Mouse (Mus musculus) mouse trophoblast stem cell (cell line): ENCODE results near the gene Entpd5.

ENCODE experiments used
- in situ Hi-C, 2 experiments: fragments of 300-500 bp; cut with MseI, MboI; formaldehyde crosslinking; loops; 2 replicates in 1 of 2; 3 replicates in 1 of 2; pipeline ENCODE4 v1.15.1; 2025

Gene Entpd5

GRCm38 (mm10) chr12:84408819-84409507, at the start of gene Entpd5, which contains the start of gene Bbof1:
Gene Entpd5, minus strand, starts transcription at chr12:84409029.
Gene Bbof1, plus strand, starts transcription at chr12:84409071.
- in situ Hi-C loops = no loop called here

DNA sequence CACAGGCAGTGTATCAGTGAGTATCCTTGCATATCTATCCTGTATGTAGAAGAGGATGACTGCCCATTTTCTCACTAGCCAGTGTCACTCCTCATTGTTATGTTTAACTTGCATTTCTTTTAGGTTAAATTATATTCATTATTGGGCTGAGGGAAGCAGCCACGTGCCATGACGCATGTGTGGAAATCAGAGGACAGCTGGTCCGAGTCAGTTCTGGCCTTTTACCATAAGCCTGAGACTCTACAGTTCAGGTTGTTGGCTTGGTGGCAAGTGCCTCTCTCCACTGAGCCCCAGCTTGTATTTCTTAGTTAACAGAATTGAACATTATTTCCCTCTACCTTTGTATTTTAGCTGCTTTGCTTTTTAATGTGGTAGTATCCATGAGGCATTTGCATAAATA, 48.1 kb upstream of the Entpd5 start:
- in situ Hi-C loops = no loop called here

DNA sequence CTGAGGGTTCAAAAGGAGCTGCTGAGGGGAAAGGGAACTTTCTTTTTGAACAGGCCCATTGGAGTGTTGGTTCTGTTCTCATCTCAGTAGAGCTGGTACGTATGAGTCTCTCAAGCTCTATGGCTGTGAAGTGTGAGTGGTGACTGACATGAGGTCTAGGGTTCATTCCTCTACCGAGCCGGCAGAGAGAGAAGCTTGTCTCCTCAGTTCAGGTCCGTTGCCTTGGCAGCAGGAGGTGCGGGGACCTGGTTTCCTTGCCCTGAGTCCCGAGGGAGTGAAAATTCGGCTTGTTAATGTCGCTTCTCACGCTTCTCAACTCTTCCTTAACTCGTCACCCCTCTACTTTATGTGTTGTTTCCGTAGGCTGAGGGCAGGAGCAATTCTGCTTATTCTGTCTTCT, 43.0 kb upstream of the Entpd5 start:
- in situ Hi-C loops = no loop called here

- in situ Hi-C loops = no loop called here
These were observed 42.2 kb upstream of the Entpd5 start, which contains the start of the genes Aldh6a1 and Lin52 for GRCm38 (mm10) chr12:84450718-84451646. Gene Aldh6a1, minus strand, starts transcription at chr12:84451004. Gene Lin52, plus strand, starts transcription at chr12:84451422.

GRCm38 (mm10) chr12:84450351-84450717, 41.5 kb upstream of the Entpd5 start:
- in situ Hi-C loops = no loop called here

- in situ Hi-C loops = no loop called here
These were observed 41.1 kb upstream of the Entpd5 start for GRCm38 (mm10) chr12:84449887-84450286.

DNA sequence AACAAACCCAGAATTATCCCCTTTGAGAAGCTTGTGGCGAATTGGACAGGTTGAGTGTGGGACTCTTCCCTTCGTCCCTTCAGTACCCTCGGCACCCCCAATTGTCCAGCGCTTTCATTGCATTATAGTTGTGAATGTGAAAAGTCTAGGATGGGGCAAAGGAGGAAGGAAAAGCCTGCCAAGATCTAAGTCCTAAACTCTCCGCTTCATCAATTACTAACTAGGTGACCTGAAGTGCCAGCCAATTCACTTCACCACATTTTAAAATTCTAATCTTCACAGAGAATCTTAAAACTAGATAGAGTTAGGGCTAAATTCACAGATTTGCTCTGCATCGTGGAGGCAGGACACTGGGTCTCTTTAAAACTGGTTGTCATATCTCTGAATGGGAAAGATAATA, 39.4 kb upstream of the Entpd5 start:
- in situ Hi-C loops = no loop called here

GRCm38 (mm10) chr12:84447386-84447785, 38.6 kb upstream of the Entpd5 start:
- in situ Hi-C loops = no loop called here

- in situ Hi-C loops = no loop called here
These were observed 33.7 kb upstream of the Entpd5 start for GRCm38 (mm10) chr12:84442526-84442925.

DNA sequence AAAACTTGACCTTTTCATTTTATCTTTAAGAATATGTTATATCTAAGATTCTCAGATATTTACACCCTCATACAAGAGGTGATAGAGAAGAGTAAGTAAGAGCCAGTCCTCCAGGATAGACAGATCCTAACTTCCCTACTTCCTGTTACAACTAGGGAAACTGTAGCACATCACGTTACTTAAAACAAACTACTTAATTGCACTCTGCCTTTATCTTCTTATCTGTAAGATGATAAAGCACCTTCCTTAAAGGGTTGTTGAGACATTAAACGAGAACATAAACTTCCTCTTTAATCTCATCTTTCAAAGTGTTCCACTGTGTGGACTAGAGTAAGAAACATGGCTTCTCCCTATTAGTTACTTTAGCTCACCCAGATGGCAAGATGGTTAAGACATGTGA, 29.9 kb upstream of the Entpd5 start:
- in situ Hi-C loops = no loop called here

- in situ Hi-C loops = no loop called here
These were observed 21.0 kb upstream of the Entpd5 start for GRCm38 (mm10) chr12:84429825-84430224.

DNA sequence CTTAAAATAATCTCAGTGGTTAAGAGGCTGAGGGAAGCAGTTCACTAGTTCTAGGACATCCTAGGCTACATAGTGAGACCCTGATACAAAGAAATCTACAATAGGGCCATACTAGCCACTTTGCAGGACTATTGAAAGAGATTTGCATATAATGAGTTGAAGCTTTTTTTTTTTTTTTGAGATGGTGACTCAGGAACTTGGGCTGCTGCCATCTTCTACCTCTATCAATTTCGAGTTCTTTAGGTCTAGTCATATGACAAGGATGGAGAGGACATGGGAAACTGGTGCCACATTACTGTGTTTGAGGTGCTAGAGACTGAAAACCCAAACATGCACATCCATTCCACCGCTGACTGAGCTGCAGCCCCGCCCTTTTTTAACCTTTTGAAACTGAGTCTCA, 15.2 kb upstream of the Entpd5 start:
- in situ Hi-C loops = no loop called here

DNA sequence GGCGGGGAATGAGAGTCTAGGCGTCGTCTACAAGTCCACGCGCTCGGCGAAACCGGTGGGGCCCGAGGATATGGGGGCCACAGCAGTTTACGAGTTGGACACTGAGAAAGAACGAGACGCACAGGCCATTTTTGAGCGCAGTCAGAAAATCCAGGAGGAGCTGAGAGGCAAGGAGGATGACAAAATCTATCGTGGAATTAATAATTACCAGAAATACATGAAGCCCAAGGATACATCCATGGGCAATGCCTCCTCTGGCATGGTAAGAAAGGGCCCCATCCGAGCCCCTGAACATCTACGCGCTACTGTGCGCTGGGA, 8.7 kb upstream of the Entpd5 start:
- in situ Hi-C loops = no loop called here

DNA sequence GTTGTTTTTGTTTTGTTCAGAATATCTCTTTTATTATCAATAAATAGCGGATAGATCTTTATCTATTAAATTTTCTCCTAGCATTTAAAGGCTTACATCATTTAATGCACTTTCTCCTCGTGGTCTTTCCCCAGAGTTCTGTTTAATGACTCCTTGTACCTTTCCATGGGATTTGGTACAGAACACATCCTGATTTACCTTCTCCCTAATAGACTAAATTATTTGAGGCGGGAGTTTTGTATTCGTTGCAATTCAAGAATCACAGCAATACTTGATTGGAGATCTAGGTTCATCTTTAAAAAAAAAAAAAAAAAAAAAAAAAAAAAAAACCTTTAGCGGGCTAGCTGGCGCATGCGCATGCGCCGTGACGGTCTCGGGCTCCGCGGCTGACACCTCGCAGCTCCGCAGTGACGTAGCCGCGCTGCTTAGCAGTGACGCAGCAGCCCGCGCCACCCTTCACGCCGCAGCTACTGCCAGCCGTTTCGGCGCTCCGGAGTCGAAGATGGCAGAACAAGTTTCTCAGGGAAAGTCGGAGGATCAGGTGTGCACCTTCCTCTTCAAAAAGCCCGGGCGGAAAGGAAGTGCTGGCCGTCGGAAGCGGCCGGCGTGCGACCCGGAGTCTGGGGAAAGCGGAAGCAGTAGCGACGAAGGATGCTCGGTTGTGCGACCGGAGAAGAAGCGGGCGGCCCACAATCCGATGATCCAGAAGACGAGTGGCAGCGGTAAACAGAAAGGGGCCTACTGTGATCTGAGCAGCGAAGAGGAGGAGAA, 8.2 kb upstream of the Entpd5 start, which contains the start of gene Rnf113a2:
TSS of gene Rnf113a2 (plus strand) at position 363 of the 771 bp plus-strand sequence.
- in situ Hi-C loops = no loop called here

- in situ Hi-C loops = no loop called here
These were observed 683 bp downstream of the Entpd5 start for GRCm38 (mm10) chr12:84407874-84408818.

DNA sequence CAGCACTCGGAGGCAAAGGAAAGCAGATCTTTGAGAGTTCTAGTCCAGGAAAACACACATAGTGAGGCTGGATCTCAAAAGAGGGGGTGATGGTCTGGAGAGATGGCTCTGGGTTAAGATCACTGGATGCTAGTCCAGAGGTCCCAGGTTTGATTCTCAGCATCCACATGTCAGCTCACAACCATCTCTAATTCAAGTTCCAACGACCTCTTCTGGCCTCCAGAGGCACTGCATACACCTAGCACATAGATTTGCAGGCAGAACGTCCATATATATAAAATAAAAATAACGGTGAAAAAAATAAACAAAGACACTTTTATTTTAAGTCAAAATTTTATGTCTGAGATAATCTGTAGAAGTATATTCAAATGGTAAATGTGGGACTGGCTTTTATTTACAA, 1.6 kb downstream of the Entpd5 start:
- in situ Hi-C loops = no loop called here

DNA sequence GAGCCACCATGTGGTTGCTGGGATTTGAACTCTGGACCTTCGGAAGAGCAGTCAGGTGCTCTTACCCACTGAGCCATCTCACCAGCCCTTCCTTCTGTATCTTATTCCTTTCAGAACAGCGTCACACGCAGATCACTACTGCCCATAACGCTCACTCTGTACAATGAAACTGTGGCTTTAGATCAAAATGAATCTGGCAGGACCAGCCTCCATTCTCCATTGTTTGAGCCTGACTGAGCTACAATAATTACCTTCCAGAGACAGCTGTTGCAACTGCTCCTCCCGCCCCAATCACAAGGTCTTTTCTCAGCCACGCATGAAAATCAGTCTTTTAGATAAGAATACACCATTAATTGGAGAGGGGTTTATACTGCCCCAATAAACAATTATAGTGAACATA, 4.3 kb downstream of the Entpd5 start:
- in situ Hi-C loops = no loop called here

DNA sequence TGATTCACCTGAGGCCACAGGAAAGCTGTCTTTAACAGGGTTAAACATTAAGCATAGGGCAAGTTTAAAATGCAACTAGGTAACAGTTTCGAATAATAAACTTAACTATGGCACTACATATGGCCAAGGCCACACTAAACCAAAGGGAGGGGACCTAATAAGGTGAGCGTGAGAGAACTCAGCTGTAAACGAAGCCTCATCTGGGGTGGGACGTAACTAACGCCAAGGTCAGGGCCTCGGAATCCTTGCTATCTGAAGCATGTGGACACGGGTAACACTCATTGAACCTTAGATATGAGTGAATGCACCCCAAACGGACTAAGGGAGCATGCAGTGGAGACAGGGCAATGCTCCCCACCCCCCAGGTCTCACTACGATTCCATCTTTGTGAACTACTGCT, 5.9 kb downstream of the Entpd5 start:
- in situ Hi-C loops = no loop called here

GRCm38 (mm10) chr12:84400653-84401052, 8.2 kb downstream of the Entpd5 start:
- in situ Hi-C loops = no loop called here

- in situ Hi-C loops = no loop called here
These were observed 8.8 kb downstream of the Entpd5 start for GRCm38 (mm10) chr12:84400068-84400467.

GRCm38 (mm10) chr12:84399663-84400062, 9.2 kb downstream of the Entpd5 start:
- in situ Hi-C loops = no loop called here
